Mouse (Mus musculus): ENCODE data around the gene Ndufaf2.

Ndufaf2 gene

GRCm38 (mm10) chr13:108039375-108039774 lies 119.0 kb downstream of the Ndufaf2 start:
- DNase-seq (ENCODE audit: low read depth, low spot score) = no peak

GRCm38 (mm10) chr13:108032789-108033188 lies 125.6 kb downstream of the Ndufaf2 start:
- no peak for DNase-seq (ENCODE audit: low read depth, low spot score)

DNA sequence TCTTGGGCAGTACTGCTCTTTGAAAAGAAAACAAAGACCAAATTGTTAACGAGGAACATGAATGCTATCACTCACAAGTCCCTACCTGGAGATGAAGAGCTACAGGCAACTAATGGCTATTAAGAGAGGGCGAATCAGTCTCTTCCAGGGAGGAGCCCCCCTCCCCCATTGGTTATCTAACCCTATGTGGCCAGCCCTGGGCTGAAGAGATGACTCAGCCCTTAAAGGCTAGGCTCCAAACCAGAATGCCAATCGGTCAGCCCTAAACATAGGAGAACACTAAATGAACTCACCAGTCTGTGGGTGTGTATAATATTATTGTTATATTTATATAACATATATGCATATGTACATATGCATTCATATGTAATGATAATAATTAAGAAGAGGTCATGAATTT lies 132.6 kb downstream of the Ndufaf2 start:
- no peak for DNase-seq (ENCODE audit: low read depth, low spot score)

DNA sequence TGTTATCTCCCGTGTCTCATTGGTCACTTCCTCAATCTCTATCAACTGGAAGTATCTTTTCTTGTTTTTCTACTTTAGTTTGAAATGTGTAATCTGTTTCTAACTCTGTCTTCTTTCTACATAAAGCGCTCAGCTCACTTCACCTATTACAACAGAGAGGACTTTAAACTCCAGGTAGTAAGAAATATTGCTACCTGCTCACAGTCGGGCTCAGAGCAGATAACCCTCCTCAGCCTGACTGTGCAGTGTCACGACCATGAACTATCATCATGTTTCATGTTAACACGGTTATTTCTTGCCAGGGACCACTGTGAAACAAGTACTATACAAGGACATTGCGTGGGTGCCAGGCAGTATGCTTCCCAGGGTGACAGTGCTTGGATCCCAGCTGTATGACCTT lies 141.1 kb downstream of the Ndufaf2 start:
- DNase-seq (ENCODE audit: low read depth, low spot score) = no peak

GRCm38 (mm10) chr13:108015166-108015565 lies 143.3 kb downstream of the Ndufaf2 start:
- no peak for DNase-seq (ENCODE audit: low read depth, low spot score)

DNA sequence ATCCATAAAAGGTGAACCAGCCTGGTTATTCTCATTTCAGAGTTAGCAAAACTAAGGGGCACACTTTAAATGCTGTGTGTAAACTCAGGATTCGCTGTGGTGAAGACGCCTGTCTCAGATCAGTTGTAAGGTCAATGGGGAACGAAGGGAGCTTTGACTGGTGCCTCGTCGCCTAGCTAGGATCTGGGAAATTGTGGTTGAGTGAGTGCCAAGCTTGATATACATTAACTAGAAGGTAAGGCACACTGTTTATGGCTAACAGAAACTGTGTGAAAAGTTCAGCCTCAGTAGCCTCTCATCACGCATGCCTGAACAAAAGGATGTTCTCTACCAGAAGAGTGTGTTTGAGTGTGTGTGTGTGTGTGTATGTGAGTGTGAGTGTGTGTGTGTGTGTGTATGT lies 144.6 kb downstream of the Ndufaf2 start:
- DNase-seq (ENCODE audit: low read depth, low spot score) = no peak

GRCm38 (mm10) chr13:108013110-108013509 lies 145.3 kb downstream of the Ndufaf2 start:
- no peak for DNase-seq (ENCODE audit: low read depth, low spot score)

DNA sequence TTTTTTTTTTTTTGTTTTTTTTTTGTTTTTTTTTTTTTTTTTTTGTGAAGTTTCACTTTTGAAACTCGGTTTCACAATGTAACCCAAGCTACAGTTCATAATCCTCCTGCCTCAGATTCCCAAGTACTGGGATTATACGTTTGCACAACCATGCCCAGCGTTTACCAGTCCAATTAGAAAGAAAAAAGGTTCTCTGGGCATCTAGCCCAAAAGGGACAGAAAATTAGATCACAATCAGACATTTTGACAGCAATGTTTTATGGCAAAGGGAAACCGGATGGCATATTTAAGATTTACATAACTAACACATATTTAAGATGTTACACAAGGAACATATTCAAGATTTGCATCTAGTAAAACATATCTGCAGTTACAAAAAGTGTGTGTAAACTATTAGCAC lies 150.6 kb downstream of the Ndufaf2 start:
- no peak for DNase-seq (ENCODE audit: low read depth, low spot score)

DNA sequence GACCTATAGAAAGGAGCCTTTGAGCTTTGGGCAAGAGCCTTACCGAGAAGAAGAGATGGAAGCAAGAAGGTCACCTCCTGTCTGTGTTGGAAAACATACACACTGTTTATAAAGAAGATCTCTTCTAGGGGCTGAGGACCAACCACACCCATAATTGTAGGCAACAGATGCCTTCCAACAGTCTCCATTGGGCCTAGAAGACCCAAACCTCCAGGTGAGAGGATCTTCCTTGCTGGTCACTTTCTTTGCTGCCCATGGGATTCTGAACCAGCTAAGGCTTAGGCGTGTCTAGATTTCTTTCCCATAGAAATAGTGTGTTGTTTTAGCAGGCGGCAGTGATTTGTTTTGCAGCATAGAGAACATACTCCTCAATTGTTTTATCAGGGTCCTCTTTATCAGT lies 162.1 kb downstream of the Ndufaf2 start:
- no peak for DNase-seq (ENCODE audit: low read depth, low spot score)

- DNase-seq (ENCODE audit: low read depth, low spot score) = no peak
Observed at GRCm38 (mm10) chr13:107995211-107995610, 163.2 kb downstream of the Ndufaf2 start.

DNA sequence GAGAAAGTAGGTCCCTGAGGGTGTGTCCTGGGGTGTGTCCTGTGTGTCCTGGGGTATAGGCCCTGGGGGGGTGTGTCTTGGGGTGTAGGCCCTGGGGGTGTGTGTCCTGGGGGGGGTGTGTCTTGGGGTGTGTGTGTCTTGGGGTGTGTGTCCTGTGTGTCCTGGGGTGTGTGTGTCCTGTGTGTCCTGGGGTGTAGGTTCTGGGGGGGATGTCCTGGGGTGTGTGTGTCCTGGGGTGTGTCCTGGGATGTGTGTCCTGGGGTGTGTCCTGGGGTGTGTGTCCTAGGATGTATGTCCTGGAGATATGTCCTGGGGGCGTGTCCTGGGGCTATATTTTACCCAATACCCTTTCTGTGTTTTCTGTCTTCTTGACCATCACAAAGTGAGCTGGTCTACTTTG lies 165.8 kb downstream of the Ndufaf2 start:
- no peak for DNase-seq (ENCODE audit: low read depth, low spot score)

GRCm38 (mm10) chr13:107984641-107985040 lies 173.8 kb downstream of the Ndufaf2 start:
- no peak for DNase-seq (ENCODE audit: low read depth, low spot score)

DNA sequence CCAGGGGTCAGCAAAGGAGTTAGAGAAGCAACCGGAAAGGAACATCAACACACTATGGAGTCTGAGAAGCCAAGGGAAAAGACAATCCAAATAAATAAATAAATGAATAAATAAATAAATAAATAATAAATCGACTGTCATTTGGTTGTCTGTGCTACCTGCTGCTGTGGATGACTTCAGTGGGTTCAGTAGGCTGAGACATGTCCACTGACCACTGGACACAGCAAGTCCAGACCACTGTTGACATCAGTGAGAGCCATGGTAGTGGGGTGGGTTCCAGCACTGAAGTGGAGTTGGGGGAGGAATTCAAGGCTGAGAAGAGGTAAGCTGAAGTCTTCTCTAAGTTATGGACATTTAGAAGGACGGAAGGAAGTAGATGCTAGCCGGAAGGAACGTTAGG lies 174.2 kb downstream of the Ndufaf2 start:
- no peak for DNase-seq (ENCODE audit: low read depth, low spot score)

GRCm38 (mm10) chr13:107983231-107983847 lies 175.1 kb downstream of the Ndufaf2 start:
- no peak for DNase-seq (ENCODE audit: low read depth, low spot score)

DNA sequence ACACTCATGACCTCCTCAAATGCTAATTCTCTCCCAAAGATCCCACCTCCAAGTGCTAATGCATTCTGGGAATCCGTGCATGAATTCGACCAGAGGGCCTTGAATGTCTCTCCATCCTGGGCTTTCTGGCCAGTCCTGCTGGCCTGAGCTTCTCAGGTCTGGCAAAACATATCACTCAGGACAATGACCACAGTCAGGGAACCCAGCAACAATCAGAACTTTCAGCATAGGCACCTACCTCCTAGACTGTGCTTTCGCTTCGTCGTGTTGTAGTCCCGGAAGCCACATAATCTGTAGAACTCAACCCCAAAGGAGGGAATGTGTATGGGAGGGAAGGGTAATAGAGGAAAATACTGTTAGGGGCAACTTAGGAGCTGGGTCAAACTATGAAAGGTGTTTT lies 179.0 kb downstream of the Ndufaf2 start:
- DNase-seq (ENCODE audit: low read depth, low spot score) = no peak

DNA sequence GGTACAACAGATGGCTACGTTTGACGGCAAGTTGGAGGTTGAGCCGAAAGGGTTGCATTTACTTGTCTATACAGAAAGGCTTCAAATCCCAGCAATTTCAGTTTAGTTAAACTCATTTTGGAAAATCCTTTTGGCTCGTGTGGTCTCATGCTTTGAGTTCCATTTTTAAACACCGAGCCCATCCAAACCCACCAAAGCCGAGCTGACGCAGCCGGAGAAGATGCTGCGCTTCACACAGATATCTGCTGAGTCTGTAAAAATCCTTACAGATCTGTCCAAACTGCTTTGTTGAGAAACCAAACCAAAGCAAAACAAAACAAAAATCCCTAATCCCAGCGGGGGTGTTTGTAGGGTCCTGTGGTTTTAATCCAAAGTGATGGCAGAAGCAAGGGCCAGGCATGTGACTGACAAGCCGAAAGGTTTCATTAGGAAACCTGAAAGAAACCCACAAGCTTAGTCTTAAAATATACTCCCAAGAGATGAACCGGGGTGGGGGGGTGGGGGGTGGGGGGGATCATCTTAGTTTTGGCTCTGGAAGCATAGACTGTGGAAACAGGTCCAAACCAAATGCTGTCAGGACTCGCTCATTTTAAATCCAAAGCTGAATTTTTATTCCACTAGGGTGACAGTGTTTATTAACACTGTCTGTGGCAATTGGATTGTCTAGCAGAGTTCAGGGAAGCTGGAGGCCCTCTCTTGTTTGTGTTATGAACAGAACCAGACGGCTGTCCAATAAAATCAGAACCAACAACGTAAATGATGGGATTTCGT lies 181.4 kb downstream of the Ndufaf2 start:
- DNase-seq (ENCODE audit: low read depth, low spot score) = peak; percentile 30

DNA sequence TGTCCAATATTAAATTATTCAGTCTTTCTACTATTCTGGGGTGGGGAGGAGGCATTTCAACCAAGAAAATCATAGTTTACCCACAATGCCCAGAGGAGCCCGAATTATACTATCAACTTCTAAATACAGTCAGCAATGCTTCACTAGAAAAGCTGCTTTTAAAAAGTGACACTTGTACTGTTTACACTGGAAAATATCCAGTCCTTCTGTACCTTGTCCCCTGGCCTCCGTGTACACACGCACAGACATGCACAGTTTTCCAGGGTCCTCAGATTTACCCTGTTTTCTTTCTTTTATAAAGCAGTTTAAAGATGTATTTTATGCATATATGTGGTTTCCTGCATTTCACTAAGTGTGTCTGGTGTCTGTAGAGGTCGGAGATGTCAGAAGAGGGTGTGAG lies 186.0 kb downstream of the Ndufaf2 start:
- DNase-seq (ENCODE audit: low read depth, low spot score) = no peak

GRCm38 (mm10) chr13:107971868-107972267 lies 186.6 kb downstream of the Ndufaf2 start:
- no peak for DNase-seq (ENCODE audit: low read depth, low spot score)

DNA sequence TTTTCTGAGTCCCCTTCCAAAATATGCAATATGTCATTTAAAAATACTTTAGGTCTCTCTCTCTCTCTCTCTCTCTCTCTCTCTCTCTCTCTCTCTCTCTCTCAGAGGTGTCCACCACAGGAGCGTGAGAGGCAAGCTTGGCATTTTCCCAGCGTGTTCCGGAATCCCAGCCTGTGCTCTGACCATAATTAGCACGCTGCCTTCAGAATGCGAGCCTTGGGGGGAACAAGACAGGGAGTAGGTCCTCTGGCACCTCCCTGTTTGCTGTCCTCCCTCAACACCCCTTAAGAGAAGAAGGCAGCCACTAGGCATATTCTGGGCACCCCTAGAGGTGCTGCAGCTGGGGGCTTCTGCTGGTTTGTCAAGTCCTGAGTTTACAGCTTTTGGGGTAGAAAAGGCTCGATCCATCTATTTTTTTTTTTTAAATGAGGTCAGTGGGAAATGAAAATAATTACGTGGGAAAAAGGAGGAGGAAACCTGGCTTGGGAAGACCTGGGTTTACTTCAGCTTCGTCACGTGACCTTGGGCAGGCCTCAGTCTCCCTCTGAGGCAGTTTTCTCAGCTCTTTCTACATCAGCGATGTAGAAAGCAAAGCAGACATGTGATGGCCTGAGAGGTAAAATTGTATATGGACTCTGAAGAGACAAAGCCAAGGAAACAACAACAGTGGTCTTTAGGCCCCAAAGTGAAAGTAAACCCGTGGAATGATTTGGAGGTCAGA lies 187.8 kb downstream of the Ndufaf2 start:
- DNase-seq (ENCODE audit: low read depth, low spot score) = no peak

GRCm38 (mm10) chr13:107969961-107970391 lies 188.4 kb downstream of the Ndufaf2 start:
- DNase-seq (ENCODE audit: low read depth, low spot score) = peak; percentile 60

GRCm38 (mm10) chr13:107964616-107965015 lies 193.8 kb downstream of the Ndufaf2 start:
- no peak for DNase-seq (ENCODE audit: low read depth, low spot score)

- DNase-seq (ENCODE audit: low read depth, low spot score) = no peak
Observed at GRCm38 (mm10) chr13:107963471-107963870, 195.0 kb downstream of the Ndufaf2 start.

- DNase-seq (ENCODE audit: low read depth, low spot score) = no peak
Observed at GRCm38 (mm10) chr13:107962741-107963140, 195.7 kb downstream of the Ndufaf2 start.

Measured in brain, embryonic 18.5 days (tissue).